Mouse (Mus musculus): ENCODE data around the gene Plscr3.

- TF ChIP-seq FLI1 (IDR thresholded peaks at IDR 0.05; ENCODE audit: low read length) (no peak), GATA1 (IDR thresholded peaks at IDR 0.05; ENCODE audit: borderline replicate concordance, low read length) (no peak)
These were observed 40.9 kb upstream of the Plscr3 start, which contains the start of gene Tmem102 for GRCm38 (mm10) chr11:69804972-69805909.
